Mouse (Mus musculus) heart, postnatal 0 days (tissue): ENCODE measurements around the gene Smyd1. TPM values are rescaled to one million over a fixed set of nuclear protein-coding genes. Genes with fewer than 3 reads are reported as not detected.

Experiments used
- ATAC-seq: fragments of 200-750 bp; cut with Nextera tagmentation; 2 replicates; pipeline ENCODE4 v1.8.0; 2017; ENCODE audit warnings: low read depth, moderate number of reproducible peaks, moderate library complexity; ENCODE audit not compliant: insufficient read depth
- DNase-seq: peaks from one replicate; pipeline ENCODE4 v3.0.0-alpha.2; 2016; ENCODE audit warnings: low spot score
- H3K27ac ChIP-seq: fragments of 300-500 bp; sonication (generic); 2 replicates; pipeline ENCODE4 v1.5.1; 2014; ENCODE audit warnings: low read depth, mild to moderate bottlenecking
- H3K27me3 ChIP-seq: fragments of 300-500 bp; sonication (generic); 2 replicates; pipeline ENCODE4 v1.6.1; 2014; ENCODE audit warnings: low read length, mixed read lengths; ENCODE audit not compliant: control insufficient read depth, insufficient read depth
- H3K36me3 ChIP-seq: fragments of 300-500 bp; sonication (generic); replicated peaks from 2 replicates; pipeline ENCODE4 v1.6.1; 2014; ENCODE audit warnings: low read length, mixed read lengths; ENCODE audit not compliant: control insufficient read depth, insufficient read depth
- H3K4me1 ChIP-seq: fragments of 300-500 bp; sonication (generic); 2 replicates; pipeline ENCODE4 v1.6.1; 2014; ENCODE audit warnings: antibody characterized with exemption; ENCODE audit not compliant: control insufficient read depth, insufficient read depth
- H3K4me2 ChIP-seq: fragments of 300-500 bp; sonication (generic); 2 replicates; pipeline ENCODE4 v1.6.1; 2014; ENCODE audit warnings: low read depth, mild to moderate bottlenecking, low read length, moderate library complexity
- H3K4me3 ChIP-seq: fragments of 300-500 bp; sonication (generic); 2 replicates; pipeline ENCODE4 v1.5.1; 2014; ENCODE audit warnings: low read depth, low read length
- H3K9ac ChIP-seq: fragments of 300-500 bp; sonication (generic); replicated peaks from 2 replicates; pipeline ENCODE4 v1.6.1; 2014; ENCODE audit warnings: low read depth, low read length, mixed read lengths
- H3K9me3 ChIP-seq: fragments of 300-500 bp; sonication (generic); replicated peaks from 2 replicates; pipeline ENCODE4 v1.6.1; 2016; ENCODE audit warnings: low read length; ENCODE audit not compliant: control insufficient read depth
- CTCF ChIP-seq: IDR thresholded peaks from 2 replicates; pipeline ENCODE4 v1.5.1; 2016; ENCODE audit warnings: antibody characterized with exemption, control low read depth, low read depth
- EP300 ChIP-seq: IDR thresholded peaks from 2 replicates; pipeline ENCODE4 v1.6.1; 2016; ENCODE audit warnings: antibody characterized with exemption, low read depth
- WGBS: fragments of 180-500 bp; shearing (Covaris S2); extraction: QIAGEN DNeasy Blood & Tissue Kit; methylation state at CpG from one replicate; pipeline ENCODE4 v1.1.7; 2014; 5-methylcytosine and 5-hydroxymethylcytosine counted together
- polyA plus RNA-seq: library from polyadenylated mRNA; unstranded; fragments of >200 nt; fragmentation: Nextera tagmentation; extraction: Ambion mirVana; gene quantifications from 2 replicates; pipeline ENCODE4 v1.2.1, GENCODE M21; 2015
- total RNA-seq: library from RNA; depleted of rRNA; stranded (reverse); fragments of >200 nt; gene quantifications from 2 replicates; pipeline ENCODE4 v1.2.3, GENCODE M21; 2014; ENCODE audit warnings: low replicate concordance

Gene Smyd1
- total and polyA plus RNA-seq, 2 experiments from 2014 or later: 106 to 316 TPM

- Histone ChIP-seq H3K27ac (no peak overlapping the region), H3K9me3 (no peaks in the 10 kb centered on the region), H3K4me3 (no peak overlapping the region), H3K27me3 (no peaks in the 10 kb centered on the region), H3K9ac (no peak overlapping the region), H3K4me2 (no peak overlapping the region), H3K36me3 (no peaks in the 10 kb centered on the region), H3K4me1 (0 out of 2 replicates have a peak, but pooled peaks cover 4% of the 10 kb centered on the region)
- TF ChIP-seq EP300 (no peak), CTCF (no peak)
- ATAC-seq (no peak), DNase-seq (no peak)
- WGBS: 67% methylated on average over 5 of the region's 5 CpGs
Measured at GRCm38 (mm10) chr6:71201925-71202324, 120.1 kb downstream of the Smyd1 start.

GRCm38 (mm10) chr6:71199612-71200011 lies 122.4 kb downstream of the Smyd1 start, which contains the start of gene Fabp1:
Gene Fabp1 (plus strand): TSS chr6:71199827.
- H3K4me2 ChIP-seq: no peak within 1 kb of the TSS
- ATAC-seq: no peak

GRCm38 (mm10) chr6:71197636-71198535 lies 124.1 kb downstream of the Smyd1 start:
- Histone ChIP-seq H3K4me3 (no peak overlapping the region), H3K4me2 (no peak overlapping the region), H3K27me3 (no peaks in the 10 kb centered on the region), H3K4me1 (0 out of 2 replicates have a peak, but pooled peaks cover 4% of the 10 kb centered on the region), H3K9me3 (no peaks in the 10 kb centered on the region), H3K27ac (no peak overlapping the region), H3K9ac (no peak overlapping the region), H3K36me3 (no peaks in the 10 kb centered on the region)
- TF ChIP-seq CTCF: no peak
- no peak for TF ChIP-seq EP300
- no peak for ATAC-seq
- WGBS: 40% methylated on average over 13 of the region's 13 CpGs
- peak; percentile 13 for DNase-seq

More at GRCm38 (mm10) chr6:71199612-71200011, 122.4 kb downstream of the Smyd1 start, which contains the start of gene Fabp1:
- H3K9me3 ChIP-seq: no peaks in the 10 kb centered on the region
- H3K27ac ChIP-seq: no peak within 1 kb of the TSS
- no peak within 1 kb of the TSS for H3K4me3 ChIP-seq
- no peak for DNase-seq
- TF ChIP-seq EP300 (no peak), CTCF (no peak)
- H3K27me3 ChIP-seq: no peaks in the 10 kb centered on the region
- H3K4me1 ChIP-seq: 0 out of 2 replicates have a peak, but pooled peaks cover 4% of the 10 kb centered on the region
- WGBS: 81% methylated on average over 4 of the region's 4 CpGs
- H3K9ac ChIP-seq: no peak within 1 kb of the TSS
- no peaks in the 10 kb centered on the region for H3K36me3 ChIP-seq

GRCm38 (mm10) chr6:71196107-71196506 lies 125.9 kb downstream of the Smyd1 start:
- no peaks in the 10 kb centered on the region for H3K27me3 ChIP-seq
- H3K4me1 ChIP-seq: 0 out of 2 replicates have a peak, but pooled peaks cover 4% of the 10 kb centered on the region
- no peak overlapping the region for H3K9ac ChIP-seq
- TF ChIP-seq EP300 (no peak), CTCF (no peak)
- ATAC-seq (no peak), DNase-seq (no peak)
- no peak overlapping the region for H3K4me3 ChIP-seq
- no peaks in the 10 kb centered on the region for H3K9me3 ChIP-seq
- no peak overlapping the region for H3K27ac ChIP-seq
- H3K36me3 ChIP-seq: no peaks in the 10 kb centered on the region
- no peak overlapping the region for H3K4me2 ChIP-seq

GRCm38 (mm10) chr6:71193151-71193740 lies 128.8 kb downstream of the Smyd1 start:
- Histone ChIP-seq H3K4me3 (no peak overlapping the region), H3K4me2 (no peak overlapping the region), H3K27ac (no peak overlapping the region), H3K4me1 (0 out of 2 replicates have a peak, but pooled peaks cover 4% of the 10 kb centered on the region), H3K9ac (no peak overlapping the region), H3K27me3 (no peaks in the 10 kb centered on the region), H3K36me3 (no peaks in the 10 kb centered on the region), H3K9me3 (no peaks in the 10 kb centered on the region)
- ATAC-seq: no peak
- WGBS: 78% methylated on average over 6 of the region's 6 CpGs
- no peak for TF ChIP-seq CTCF
- no peak for TF ChIP-seq EP300
- DNase-seq: no peak
